Mouse (Mus musculus) spleen, adult 2 months (tissue): ENCODE results near the gene Timm8a2. TPM values are rescaled to one million over a fixed set of nuclear protein-coding genes. Genes with fewer than 3 reads are reported as not detected.

ENCODE experiments used
- DNase-seq, 2 experiments: peaks; one replicate each; pipeline versions ENCODE4 v3.0.0 to v3.0.0-alpha.2; 2012 to 2021; ENCODE audit warnings: low spot score in 2 of 2, low read depth in 1 of 2
- H3K27ac ChIP-seq: fragments of 200-500 bp; 2 replicates; pipeline ENCODE4 v1.5.1; 2012; ENCODE audit warnings: low read length, inconsistent platforms; ENCODE audit not compliant: insufficient read depth
- H3K27me3 ChIP-seq: fragments of 200-500 bp; 2 replicates; pipeline ENCODE4 v1.6.1; 2012; ENCODE audit warnings: mild to moderate bottlenecking, moderate library complexity, low read length, inconsistent platforms; ENCODE audit not compliant: control insufficient read depth, insufficient read depth
- H3K36me3 ChIP-seq: fragments of 200-500 bp; 2 replicates; pipeline ENCODE4 v1.6.1; 2012; ENCODE audit warnings: mild to moderate bottlenecking, low read length, inconsistent platforms; ENCODE audit not compliant: control insufficient read depth, insufficient read depth
- H3K4me1 ChIP-seq: fragments of 200-500 bp; 2 replicates; pipeline ENCODE4 v1.6.1; 2011; ENCODE audit warnings: inconsistent platforms; ENCODE audit not compliant: control insufficient read depth, insufficient read depth, insufficient read length
- H3K4me3 ChIP-seq: fragments of 200-500 bp; 2 replicates; pipeline ENCODE4 v1.5.1; 2011; ENCODE audit warnings: mild to moderate bottlenecking, inconsistent platforms; ENCODE audit not compliant: insufficient read depth, insufficient read length; ENCODE audit errors: extremely low read depth
- CTCF ChIP-seq: fragments of 200-500 bp; IDR thresholded peaks from 2 replicates; pipeline ENCODE4 v1.5.1; 2011; ENCODE audit warnings: mild to moderate bottlenecking, inconsistent platforms; ENCODE audit not compliant: insufficient read depth, insufficient read length, insufficient replicate concordance; ENCODE audit errors: extremely low read depth
- POLR2A ChIP-seq: fragments of 200-500 bp; IDR thresholded peaks from 2 replicates; pipeline ENCODE4 v1.6.1; 2011; ENCODE audit warnings: low read depth, low read length, inconsistent platforms
- WGBS: fragments of 180-500 bp; shearing (Covaris S2); methylation state at CpG from one replicate; pipeline ENCODE4 v1.1.7; 2018; 5-methylcytosine and 5-hydroxymethylcytosine counted together
- polyA plus RNA-seq: library from polyadenylated mRNA; depleted of rRNA; stranded (reverse); fragments of >200 nt; gene quantifications from 2 replicates; pipeline ENCODE4 v1.2.3, GENCODE M21; 2012

Gene Timm8a2
- polyA plus RNA-seq, 1 experiment = 0.23 TPM

GRCm38 (mm10) chr14:122038874-122039647 is 4.6 kb downstream of the Timm8a2 start:
- Histone ChIP-seq H3K4me1 (peaks cover 13% of the 10 kb centered on the region; the same call in 1 of the 2 replicates), H3K36me3 (no peaks in the 10 kb centered on the region), H3K27ac (no peak overlapping the region), H3K4me3 (no peak overlapping the region), H3K27me3 (no peaks in the 10 kb centered on the region)
- no peak for DNase-seq
- 65% methylated on average over 13 of the region's 13 CpGs for WGBS
- TF ChIP-seq POLR2A (no peak), CTCF (no peak)

GRCm38 (mm10) chr14:122041413-122041825 is 6.9 kb downstream of the Timm8a2 start:
- no peaks in the 10 kb centered on the region for H3K36me3 ChIP-seq
- H3K4me1 ChIP-seq = peaks cover 7% of the 10 kb centered on the region; the same call in 1 of the 2 replicates
- H3K4me3 ChIP-seq = no peak overlapping the region
- no peak for DNase-seq
- no peaks in the 10 kb centered on the region for H3K27me3 ChIP-seq
- WGBS = 55% methylated on average over 3 of the region's 3 CpGs
- TF ChIP-seq CTCF (no peak), POLR2A (no peak)
- H3K27ac ChIP-seq = no peak overlapping the region

DNA sequence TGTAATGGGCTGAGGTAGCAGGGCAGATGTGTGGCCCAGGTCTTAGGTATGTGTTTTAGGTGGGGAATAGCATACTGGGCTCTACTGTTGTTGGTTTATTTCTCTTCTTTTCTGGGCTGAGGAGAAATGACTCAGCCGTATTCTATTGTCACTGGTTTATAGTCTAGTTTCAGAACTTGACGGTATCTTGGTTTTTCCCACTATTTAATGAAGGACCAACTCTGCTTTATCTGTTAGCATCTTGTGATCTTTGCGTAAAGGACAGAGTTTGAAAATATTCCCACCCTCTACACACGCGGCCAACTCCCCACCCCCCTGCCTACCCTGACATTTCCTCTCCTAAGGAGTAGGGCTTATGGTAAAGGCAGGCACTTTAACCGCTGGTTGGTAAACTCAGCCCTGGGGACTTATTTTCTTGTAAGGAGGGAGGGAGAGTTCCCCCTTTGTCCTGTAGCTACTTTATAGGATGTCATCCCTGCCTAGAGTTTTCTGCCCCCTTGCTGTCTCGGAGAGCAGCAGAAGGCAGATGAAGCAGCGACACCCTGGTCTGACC is 7.7 kb downstream of the Timm8a2 start:
- WGBS = 54% methylated on average over 8 of the region's 8 CpGs
- Histone ChIP-seq H3K4me3 (no peak overlapping the region), H3K4me1 (peaks cover 7% of the 10 kb centered on the region; the same call in 1 of the 2 replicates), H3K27me3 (no peaks in the 10 kb centered on the region), H3K27ac (no peak overlapping the region), H3K36me3 (no peaks in the 10 kb centered on the region)
- DNase-seq = no peak
- TF ChIP-seq CTCF = no peak
- no peak for TF ChIP-seq POLR2A

DNA sequence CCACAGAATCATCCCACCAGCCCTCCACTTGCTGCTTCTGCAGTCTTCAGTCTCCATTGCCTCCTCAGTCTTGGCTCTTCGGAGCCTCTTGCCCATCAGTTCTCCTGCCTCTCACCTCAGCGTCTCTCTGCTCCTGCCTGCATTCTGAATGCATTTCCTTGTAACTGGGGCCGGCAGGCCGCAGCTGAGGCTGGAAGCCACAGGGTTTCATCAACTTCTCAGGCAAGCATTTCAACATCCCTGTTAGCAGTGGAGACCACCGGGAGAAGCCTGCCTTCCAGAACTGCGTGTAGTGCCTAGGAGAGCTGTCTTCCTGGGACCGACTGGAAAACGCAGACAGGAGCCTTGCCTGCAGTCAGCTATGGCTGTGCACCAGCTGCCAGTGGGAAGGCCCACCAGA is 13.3 kb downstream of the Timm8a2 start:
- no peak for DNase-seq
- no peak for TF ChIP-seq POLR2A
- no peak for TF ChIP-seq CTCF
- 89% methylated on average over 8 of the region's 8 CpGs for WGBS
- Histone ChIP-seq H3K27ac (no peak overlapping the region), H3K4me1 (peaks cover 10% of the 10 kb centered on the region; the same call in 1 of the 2 replicates), H3K27me3 (no peaks in the 10 kb centered on the region), H3K36me3 (no peaks in the 10 kb centered on the region), H3K4me3 (no peak overlapping the region)

DNA sequence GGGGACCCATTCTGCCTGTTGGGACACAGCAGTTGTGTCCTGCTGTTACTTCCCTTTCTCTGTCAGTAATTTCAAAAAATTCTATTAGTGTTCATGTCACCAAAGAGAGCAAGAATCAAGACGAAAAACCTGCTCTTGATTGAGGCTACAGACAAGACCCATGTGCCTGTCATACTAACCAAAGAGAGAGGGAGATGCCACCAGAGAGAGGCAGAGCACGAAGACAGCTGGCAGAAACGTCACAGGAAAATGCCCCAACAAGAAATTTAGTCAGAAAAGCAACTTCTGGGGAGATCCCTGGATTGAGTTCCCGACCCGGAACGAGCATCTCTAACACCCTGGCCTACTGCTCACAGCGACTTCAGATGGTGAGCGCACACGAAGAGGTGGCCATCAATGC is 14.3 kb downstream of the Timm8a2 start:
- H3K27me3 ChIP-seq = no peaks in the 10 kb centered on the region
- H3K36me3 ChIP-seq = no peaks in the 10 kb centered on the region
- no peak for TF ChIP-seq CTCF
- no peak for TF ChIP-seq POLR2A
- H3K27ac ChIP-seq = no peak overlapping the region
- H3K4me1 ChIP-seq = peaks cover 17% of the 10 kb centered on the region; the same call in 1 of the 2 replicates
- 78% methylated on average over 9 of the region's 9 CpGs for WGBS
- DNase-seq = no peak
- no peak overlapping the region for H3K4me3 ChIP-seq

DNA sequence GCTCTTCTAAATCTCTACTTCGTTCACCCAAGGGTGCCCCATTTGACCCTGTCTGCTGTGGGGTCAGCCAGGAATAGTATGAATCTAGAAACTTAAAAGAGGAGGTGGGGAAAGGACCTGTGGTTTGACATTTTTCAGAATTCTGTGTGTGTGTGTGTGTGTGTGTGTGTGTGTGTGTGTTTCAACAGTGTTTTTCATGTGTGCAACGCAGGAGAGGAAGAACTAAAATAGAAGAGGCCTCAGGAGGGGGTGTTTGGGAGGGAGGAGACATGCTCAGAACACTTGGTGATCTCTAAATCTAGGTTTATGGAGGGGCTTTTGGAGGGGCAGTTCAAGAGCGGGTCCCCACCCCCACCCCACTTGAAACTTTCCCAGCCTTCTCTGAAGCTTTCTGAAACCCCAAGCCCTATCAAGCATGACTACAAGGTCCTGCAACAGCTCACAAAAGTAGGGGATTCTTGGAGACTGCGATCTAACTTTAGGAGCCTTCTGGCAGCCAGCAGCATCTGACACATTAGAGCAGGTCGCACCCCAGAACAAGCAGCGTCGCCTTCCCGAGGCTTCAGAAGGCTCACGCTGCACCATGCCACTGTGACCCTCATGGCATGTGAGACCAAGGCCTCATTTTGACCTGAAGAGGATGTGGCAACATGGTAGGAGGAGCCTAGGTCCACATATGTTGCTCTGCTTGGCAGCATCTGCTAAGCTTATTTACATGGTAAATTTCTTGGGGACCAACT is 18.6 kb downstream of the Timm8a2 start:
- DNase-seq = peak; percentile 56 to 72
- Histone ChIP-seq H3K27me3 (no peaks in the 10 kb centered on the region), H3K4me3 (no peak overlapping the region), H3K4me1 (peaks cover 38% of the 10 kb centered on the region; the same call in 1 of the 2 replicates), H3K27ac (peak overlapping the region; percentile 96), H3K36me3 (no peaks in the 10 kb centered on the region)
- TF ChIP-seq POLR2A = peak; percentile 13; the same call in 1 of the 2 replicates
- no peak for TF ChIP-seq CTCF
- 32% methylated on average over 9 of the region's 9 CpGs for WGBS
